Mouse (Mus musculus) heart, postnatal 0 days (tissue): ENCODE results near the gene Igsf9b. TPM values are rescaled to one million over a fixed set of nuclear protein-coding genes. Genes with fewer than 3 reads are reported as not detected.

Experiments used
- ATAC-seq: fragments of 200-750 bp; cut with Nextera tagmentation; 2 replicates; pipeline ENCODE4 v1.8.0; 2017; ENCODE audit warnings: low read depth, moderate number of reproducible peaks, moderate library complexity; ENCODE audit not compliant: insufficient read depth
- DNase-seq: peaks from one replicate; pipeline ENCODE4 v3.0.0-alpha.2; 2016; ENCODE audit warnings: low spot score
- H3K27ac ChIP-seq: fragments of 300-500 bp; sonication (generic); 2 replicates; pipeline ENCODE4 v1.5.1; 2014; ENCODE audit warnings: low read depth, mild to moderate bottlenecking
- H3K27me3 ChIP-seq: fragments of 300-500 bp; sonication (generic); 2 replicates; pipeline ENCODE4 v1.6.1; 2014; ENCODE audit warnings: low read length, mixed read lengths; ENCODE audit not compliant: control insufficient read depth, insufficient read depth
- H3K36me3 ChIP-seq: fragments of 300-500 bp; sonication (generic); replicated peaks from 2 replicates; pipeline ENCODE4 v1.6.1; 2014; ENCODE audit warnings: low read length, mixed read lengths; ENCODE audit not compliant: control insufficient read depth, insufficient read depth
- H3K4me1 ChIP-seq: fragments of 300-500 bp; sonication (generic); 2 replicates; pipeline ENCODE4 v1.6.1; 2014; ENCODE audit warnings: antibody characterized with exemption; ENCODE audit not compliant: control insufficient read depth, insufficient read depth
- H3K4me2 ChIP-seq: fragments of 300-500 bp; sonication (generic); 2 replicates; pipeline ENCODE4 v1.6.1; 2014; ENCODE audit warnings: low read depth, mild to moderate bottlenecking, low read length, moderate library complexity
- H3K4me3 ChIP-seq: fragments of 300-500 bp; sonication (generic); 2 replicates; pipeline ENCODE4 v1.5.1; 2014; ENCODE audit warnings: low read depth, low read length
- H3K9ac ChIP-seq: fragments of 300-500 bp; sonication (generic); replicated peaks from 2 replicates; pipeline ENCODE4 v1.6.1; 2014; ENCODE audit warnings: low read depth, low read length, mixed read lengths
- H3K9me3 ChIP-seq: fragments of 300-500 bp; sonication (generic); replicated peaks from 2 replicates; pipeline ENCODE4 v1.6.1; 2016; ENCODE audit warnings: low read length; ENCODE audit not compliant: control insufficient read depth
- CTCF ChIP-seq: IDR thresholded peaks from 2 replicates; pipeline ENCODE4 v1.5.1; 2016; ENCODE audit warnings: antibody characterized with exemption, control low read depth, low read depth
- EP300 ChIP-seq: IDR thresholded peaks from 2 replicates; pipeline ENCODE4 v1.6.1; 2016; ENCODE audit warnings: antibody characterized with exemption, low read depth
- WGBS: fragments of 180-500 bp; shearing (Covaris S2); extraction: QIAGEN DNeasy Blood & Tissue Kit; methylation state at CpG from one replicate; pipeline ENCODE4 v1.1.7; 2014; 5-methylcytosine and 5-hydroxymethylcytosine counted together
- polyA plus RNA-seq: library from polyadenylated mRNA; unstranded; fragments of >200 nt; fragmentation: Nextera tagmentation; extraction: Ambion mirVana; gene quantifications from 2 replicates; pipeline ENCODE4 v1.2.1, GENCODE M21; 2015
- total RNA-seq: library from RNA; depleted of rRNA; stranded (reverse); fragments of >200 nt; gene quantifications from 2 replicates; pipeline ENCODE4 v1.2.3, GENCODE M21; 2014; ENCODE audit warnings: low replicate concordance

The Igsf9b gene
- total and polyA plus RNA-seq, 2 experiments from 2014 or later: 2.8 to 6.0 TPM

DNA sequence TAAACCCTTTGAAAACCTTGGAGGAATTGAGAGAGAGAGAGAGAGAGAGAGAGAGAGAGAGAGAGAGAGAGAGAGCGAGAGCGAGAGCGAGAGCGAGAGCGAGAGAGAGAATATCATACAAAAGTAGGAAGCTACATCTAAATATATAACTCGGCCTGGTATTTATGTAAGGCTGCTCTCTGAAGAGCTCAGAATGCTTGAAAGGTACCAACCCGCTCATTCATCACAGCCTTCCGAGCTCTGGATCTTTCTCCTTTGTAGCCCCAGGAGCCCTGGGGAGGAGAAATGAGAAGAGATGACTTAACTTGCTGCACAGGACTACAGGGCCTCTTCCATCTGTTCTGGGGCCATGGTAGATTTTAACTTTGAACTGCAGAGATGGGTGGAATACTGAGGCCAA lies 22.3 kb downstream of the Igsf9b start:
- TF ChIP-seq CTCF (no peak), EP300 (no peak)
- ATAC-seq (no peak), DNase-seq (no peak)
- Histone ChIP-seq H3K27me3 (no peaks in the 10 kb centered on the region), H3K4me3 (no peak overlapping the region), H3K4me1 (no peaks in the 10 kb centered on the region), H3K27ac (no peak overlapping the region), H3K36me3 (0 out of 2 replicates have a peak, but pooled peaks cover 3% of the 10 kb centered on the region), H3K9me3 (no peaks in the 10 kb centered on the region), H3K4me2 (no peak overlapping the region), H3K9ac (no peak overlapping the region)
- 87% methylated on average over 8 of the region's 8 CpGs for WGBS

DNA sequence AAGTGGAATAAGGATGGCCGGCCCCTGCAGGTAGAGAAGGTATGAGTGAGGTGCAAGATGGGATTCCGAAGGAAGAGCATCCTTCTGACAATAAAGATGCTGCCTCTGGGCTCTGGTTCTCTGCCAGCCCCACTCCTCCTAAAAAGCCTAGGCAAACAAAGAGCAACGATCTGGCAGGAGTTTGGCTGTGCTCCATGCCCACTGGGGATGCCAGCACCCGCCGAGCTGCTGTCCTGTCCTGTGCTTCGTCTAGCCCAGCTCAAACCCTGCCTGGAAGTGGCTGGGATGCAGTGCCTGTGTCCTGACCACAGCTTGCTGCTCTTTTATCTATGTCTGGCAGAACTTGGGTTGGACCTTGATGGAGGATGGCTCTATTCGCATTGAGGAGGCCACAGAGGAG lies 23.3 kb downstream of the Igsf9b start:
- DNase-seq (no peak), ATAC-seq (no peak)
- no peaks in the 10 kb centered on the region for H3K9me3 ChIP-seq
- no peak overlapping the region for H3K4me2 ChIP-seq
- H3K36me3 ChIP-seq: 0 out of 2 replicates have a peak, but pooled peaks cover 3% of the 10 kb centered on the region
- H3K4me1 ChIP-seq: no peaks in the 10 kb centered on the region
- TF ChIP-seq EP300 (no peak), CTCF (no peak)
- 80% methylated on average over 7 of the region's 7 CpGs for WGBS
- no peak overlapping the region for H3K9ac ChIP-seq
- H3K27me3 ChIP-seq: no peaks in the 10 kb centered on the region
- H3K4me3 ChIP-seq: no peak overlapping the region
- no peak overlapping the region for H3K27ac ChIP-seq

DNA sequence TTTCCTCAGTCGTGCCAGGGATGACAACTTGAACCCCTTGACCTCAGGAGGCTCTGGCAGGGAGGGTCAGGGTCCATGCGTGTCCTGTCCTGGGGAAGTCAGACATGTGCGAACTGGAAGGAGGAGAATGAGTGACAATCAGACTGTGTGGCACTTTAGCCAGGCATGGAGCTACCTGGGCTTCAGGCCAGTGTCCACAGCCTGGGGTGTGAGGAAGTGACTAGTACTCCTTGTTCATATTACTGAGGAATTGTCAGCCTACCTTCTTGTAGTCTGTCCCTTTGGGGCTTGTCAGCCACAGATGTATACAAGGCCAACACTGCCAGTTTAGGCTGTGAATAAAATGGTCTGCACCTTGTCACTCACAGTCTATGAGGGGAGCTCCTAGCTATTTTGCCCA lies 24.4 kb downstream of the Igsf9b start:
- 65% methylated on average over 3 of the region's 3 CpGs for WGBS
- ATAC-seq (no peak), DNase-seq (no peak)
- TF ChIP-seq EP300: no peak
- no peak for TF ChIP-seq CTCF
- Histone ChIP-seq H3K9me3 (no peaks in the 10 kb centered on the region), H3K27me3 (no peaks in the 10 kb centered on the region), H3K36me3 (0 out of 2 replicates have a peak, but pooled peaks cover 3% of the 10 kb centered on the region), H3K4me1 (no peaks in the 10 kb centered on the region), H3K4me2 (no peak overlapping the region), H3K9ac (no peak overlapping the region), H3K27ac (no peak overlapping the region), H3K4me3 (no peak overlapping the region)

DNA sequence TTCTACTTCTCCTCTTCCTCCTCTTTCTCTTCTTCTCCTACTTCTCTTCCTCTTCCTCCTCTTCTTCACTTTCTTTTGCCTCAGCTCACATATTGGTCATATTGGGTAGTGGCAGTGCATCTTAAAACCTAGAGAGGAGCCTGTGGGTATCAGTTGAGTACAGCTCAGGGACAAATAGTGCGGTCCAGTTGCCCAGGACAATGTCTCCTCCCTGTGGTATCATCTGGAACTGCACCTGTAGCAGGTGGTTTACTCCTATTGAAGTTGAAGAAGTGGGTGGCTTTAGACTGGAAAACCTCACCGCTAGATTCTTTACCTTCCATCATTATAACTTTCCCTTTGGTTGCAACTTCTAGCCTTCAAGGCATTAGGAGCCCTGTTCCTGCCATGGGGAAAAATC lies 26.9 kb downstream of the Igsf9b start:
- no peak overlapping the region for H3K27ac ChIP-seq
- TF ChIP-seq CTCF (peak; percentile 90), EP300 (no peak)
- ATAC-seq: no peak

DNA sequence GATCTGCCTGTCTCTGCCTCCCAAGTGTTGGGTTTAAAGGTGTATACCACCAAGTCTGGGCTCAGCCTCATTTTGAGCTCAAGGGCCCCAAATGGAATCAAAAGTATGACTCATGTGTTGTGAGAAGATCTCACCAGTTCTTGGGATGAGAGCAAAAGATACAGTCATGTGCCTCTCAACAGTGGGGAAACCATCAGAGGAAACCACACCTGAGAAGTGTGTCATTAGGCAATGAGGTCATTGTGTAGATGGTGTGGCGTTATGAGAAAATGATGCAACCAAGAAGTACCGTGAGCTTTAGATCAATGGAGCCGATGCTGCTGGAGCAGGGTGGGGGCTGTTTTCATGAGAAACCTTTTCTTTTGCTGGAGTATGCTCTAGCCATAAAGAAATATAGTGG lies 28.6 kb downstream of the Igsf9b start:
- Histone ChIP-seq H3K27ac (no peak overlapping the region), H3K9me3 (no peaks in the 10 kb centered on the region), H3K27me3 (no peaks in the 10 kb centered on the region), H3K36me3 (0 out of 2 replicates have a peak, but pooled peaks cover 3% of the 10 kb centered on the region), H3K4me3 (no peak overlapping the region), H3K4me1 (no peaks in the 10 kb centered on the region), H3K9ac (no peak overlapping the region), H3K4me2 (no peak overlapping the region)
- no peak for DNase-seq
- WGBS: 83% methylated on average over 3 of the region's 3 CpGs
- ATAC-seq: no peak
- no peak for TF ChIP-seq EP300
- TF ChIP-seq CTCF: no peak

More for the DNA sequence above, 26.9 kb downstream of the Igsf9b start:
- WGBS: 54% methylated on average over 2 of the region's 2 CpGs
- DNase-seq: peak; percentile 43
- H3K27me3 ChIP-seq: no peaks in the 10 kb centered on the region
- H3K4me2 ChIP-seq: no peak overlapping the region
- no peak overlapping the region for H3K9ac ChIP-seq
- no peaks in the 10 kb centered on the region for H3K4me1 ChIP-seq
- 0 out of 2 replicates have a peak, but pooled peaks cover 3% of the 10 kb centered on the region for H3K36me3 ChIP-seq
- no peak overlapping the region for H3K4me3 ChIP-seq
- no peaks in the 10 kb centered on the region for H3K9me3 ChIP-seq

DNA sequence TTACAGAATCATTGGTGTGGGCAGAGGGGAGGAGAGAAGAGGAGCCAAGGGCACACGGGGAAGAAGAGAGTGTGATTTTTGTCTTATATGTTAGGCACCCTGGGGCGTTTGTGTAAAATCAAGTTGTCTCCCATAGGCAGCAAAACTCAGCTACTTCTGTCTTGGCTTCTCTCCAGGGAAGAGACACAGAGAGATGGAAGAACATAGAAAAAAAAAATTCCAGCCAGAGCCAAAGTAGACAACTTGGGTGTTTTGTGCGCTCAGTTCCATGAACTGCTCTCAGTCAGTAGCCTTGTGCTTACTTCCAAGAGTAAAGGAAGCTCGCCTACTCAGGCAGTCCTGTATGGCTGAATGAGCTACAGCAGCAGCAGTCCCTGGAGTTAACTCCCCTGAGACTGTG lies 31.4 kb downstream of the Igsf9b start:
- Histone ChIP-seq H3K4me2 (no peak overlapping the region), H3K36me3 (no peaks in the 10 kb centered on the region), H3K4me3 (no peak overlapping the region), H3K4me1 (no peaks in the 10 kb centered on the region), H3K27ac (no peak overlapping the region), H3K9ac (no peak overlapping the region), H3K27me3 (no peaks in the 10 kb centered on the region), H3K9me3 (no peaks in the 10 kb centered on the region)
- ATAC-seq (no peak), DNase-seq (no peak)
- TF ChIP-seq EP300 (no peak), CTCF (no peak)
- 62% methylated on average over 4 of the region's 4 CpGs for WGBS
